Mouse (Mus musculus): ENCODE results near the gene Pxmp4.

Gene Pxmp4

DNA sequence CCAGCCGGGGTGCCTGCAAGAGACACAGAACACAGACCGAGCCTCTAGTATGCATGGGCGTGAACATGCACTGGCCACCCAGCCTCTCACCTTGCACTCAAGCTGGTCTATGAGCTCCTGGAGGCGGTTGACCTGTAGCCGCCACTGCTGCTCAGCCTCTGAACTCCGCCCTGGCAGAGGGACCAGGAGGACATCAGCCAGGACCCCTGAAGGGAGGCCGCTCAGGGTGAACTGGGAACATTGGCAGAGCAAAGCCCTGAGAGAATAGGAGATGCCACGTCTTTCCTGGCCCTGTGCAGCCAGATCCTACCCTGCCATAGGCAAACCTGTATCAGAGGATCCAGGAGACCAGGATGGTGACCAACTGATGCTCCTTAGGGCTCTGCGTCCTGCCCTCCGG, 56.8 kb downstream of the Pxmp4 start, which contains the start of gene 1700003F12Rik:
Gene 1700003F12Rik (plus strand): TSS at position 375 of the 400 bp plus-strand sequence.
- no peak for DNase-seq (ENCODE audit: low spot score in 2 of 2)

DNA sequence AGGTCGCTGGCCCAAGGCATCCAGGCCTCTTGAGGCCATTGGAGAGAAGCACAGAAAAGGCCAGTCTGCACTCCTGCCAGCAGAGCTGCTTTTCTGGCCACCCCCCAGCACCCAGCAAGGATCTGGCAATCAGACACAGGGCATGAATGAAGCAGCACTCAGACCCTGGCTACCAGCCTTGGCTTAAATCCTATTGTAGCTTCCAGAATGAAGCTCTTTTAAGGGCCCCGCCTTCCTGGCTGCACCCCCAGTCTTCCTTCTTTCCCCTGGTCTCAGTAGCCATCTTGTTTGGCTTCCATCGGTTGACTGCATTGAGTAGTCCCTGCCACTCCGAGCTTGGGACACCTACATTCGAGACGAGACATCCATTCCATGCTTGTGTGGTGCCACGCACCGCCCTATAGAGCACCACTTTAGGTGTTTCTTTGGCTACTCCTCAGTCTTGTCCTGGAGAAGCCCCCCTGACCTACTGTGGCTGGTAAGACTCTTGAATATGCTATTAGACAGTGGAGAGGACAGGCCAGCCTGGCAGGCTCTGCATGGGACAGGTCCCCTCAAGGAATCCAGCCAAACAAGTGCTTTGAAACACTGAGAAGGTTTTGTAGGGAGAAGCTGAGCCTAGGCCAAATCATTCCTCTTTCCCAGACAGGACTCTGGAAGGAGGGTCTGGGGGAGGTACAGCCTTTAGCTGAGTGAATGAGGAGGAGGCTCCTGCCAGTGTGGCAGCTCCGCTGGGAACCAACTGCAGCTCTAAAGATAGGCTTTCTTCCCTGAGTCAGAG, 59.8 kb downstream of the Pxmp4 start:
- DNase-seq (ENCODE audit: low spot score in 2 of 2) = peak; percentile 66 to 74

DNA sequence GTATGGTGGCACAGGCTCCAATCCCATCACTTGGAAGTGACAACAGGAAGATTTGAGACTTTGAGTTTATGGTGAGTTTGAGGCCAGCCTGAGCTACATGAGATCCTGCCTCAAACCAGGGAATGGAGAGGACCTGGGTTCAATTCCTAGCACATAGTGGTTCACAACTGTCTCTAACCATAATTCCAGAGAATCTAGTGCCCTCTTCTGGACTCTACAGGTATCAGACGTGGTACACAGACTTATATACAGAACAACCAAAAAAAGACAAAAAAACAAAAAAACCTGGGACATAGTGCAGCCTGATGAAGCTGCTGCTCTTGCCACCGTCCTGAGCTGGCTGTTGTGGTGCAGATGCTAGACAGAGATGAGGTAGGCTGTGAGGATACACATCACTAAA, 61.9 kb downstream of the Pxmp4 start:
- no peak for DNase-seq (ENCODE audit: low spot score in 2 of 2)

- DNase-seq (ENCODE audit: low spot score in 2 of 2) = peak in 1 of 2 experiments; percentile 47
Observed at GRCm38 (mm10) chr2:154539720-154540119, 63.8 kb downstream of the Pxmp4 start.

DNA sequence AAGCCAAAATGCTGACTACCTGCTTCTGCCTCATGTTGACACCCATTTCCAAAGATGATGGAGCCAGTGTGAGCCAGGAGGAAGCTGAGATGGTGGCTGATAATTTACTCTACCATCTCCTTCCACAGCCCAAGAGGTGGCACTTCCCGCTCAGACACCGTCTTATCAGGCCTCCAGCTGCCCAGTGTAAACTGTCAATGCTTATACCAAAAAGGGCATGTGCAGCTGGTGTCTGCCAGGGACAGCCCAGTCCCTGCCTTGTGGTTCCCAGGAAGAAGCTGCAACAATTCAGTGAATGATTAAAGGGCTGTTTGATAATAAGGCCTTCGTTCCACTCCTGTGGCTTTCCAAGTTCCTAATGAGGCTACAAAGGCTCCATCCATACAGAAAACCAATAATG, 64.8 kb downstream of the Pxmp4 start:
- no peak for DNase-seq (ENCODE audit: low spot score in 2 of 2)

DNA sequence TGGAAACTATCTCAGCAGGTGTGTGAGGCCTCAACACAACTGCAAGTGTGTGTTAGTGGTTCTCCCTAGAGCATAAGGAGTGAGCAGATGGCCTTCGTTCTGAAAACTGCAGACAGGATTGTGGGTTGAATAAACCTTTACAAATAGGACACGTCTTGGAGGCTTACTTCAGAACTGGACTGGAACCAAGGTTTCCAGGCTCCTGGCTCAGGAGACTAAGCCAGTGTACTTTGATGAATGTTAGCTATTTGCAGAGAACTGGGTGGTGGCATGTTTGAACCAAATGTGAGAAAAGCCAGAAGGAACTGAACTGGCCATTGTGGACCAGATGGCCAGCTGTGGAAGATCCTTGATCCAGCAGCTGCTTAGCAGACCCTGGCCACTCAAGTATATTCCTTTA, 65.2 kb downstream of the Pxmp4 start:
- DNase-seq (ENCODE audit: low spot score in 2 of 2) = peak in 1 of 2 experiments; percentile 69

Data from right cerebral cortex, postnatal 36 days (tissue).